Mouse (Mus musculus) myocyte (in vitro differentiated cells): ENCODE data around the gene Lypd6b.

Experiments
- CEBPB ChIP-seq: IDR thresholded peaks from 2 replicates; pipeline ENCODE4 v1.6.1; 2011; ENCODE audit warnings: mild to moderate bottlenecking, moderate library complexity; ENCODE audit not compliant: poor library complexity, insufficient read depth, severe bottlenecking
- E2F4 ChIP-seq: IDR thresholded peaks from one replicate; pipeline ENCODE4 v1.6.1; 2011; ENCODE audit warnings: mild to moderate bottlenecking, control low read depth, moderate library complexity; ENCODE audit not compliant: insufficient read depth
- MAX ChIP-seq: IDR thresholded peaks from one replicate; pipeline ENCODE4 v1.6.1; 2011; ENCODE audit warnings: low read depth, mild to moderate bottlenecking, control low read depth
- MYOD1 ChIP-seq, 3 experiments: IDR thresholded peaks; one replicate each; pipeline ENCODE4 v1.6.1; 2011; ENCODE audit warnings: control low read depth in 2 of 3, low read depth in 2 of 3, mild to moderate bottlenecking in 2 of 3, moderate library complexity in 1 of 3; ENCODE audit not compliant: insufficient read length in 2 of 3, control insufficient read depth in 1 of 3
- MYOG ChIP-seq, 3 experiments: IDR thresholded peaks; one replicate each; pipeline ENCODE4 v1.6.1; 2011; ENCODE audit warnings: control low read depth in 2 of 3, low read depth in 2 of 3, mild to moderate bottlenecking in 2 of 3; ENCODE audit not compliant: insufficient read length in 2 of 3, control insufficient read depth in 1 of 3, insufficient read depth in 1 of 3
- POLR2A ChIP-seq: IDR thresholded peaks from one replicate; pipeline ENCODE4 v1.6.1; 2011; ENCODE audit warnings: low read depth, mild to moderate bottlenecking, control low read depth, moderate library complexity; ENCODE audit not compliant: insufficient read length
- POLR2AphosphoS2 ChIP-seq: IDR thresholded peaks from one replicate; pipeline ENCODE4 v1.6.1; 2011; ENCODE audit warnings: low read depth, control low read depth; ENCODE audit not compliant: insufficient read length
- TCF12 ChIP-seq: IDR thresholded peaks from one replicate; pipeline ENCODE4 v1.6.1; 2011; ENCODE audit warnings: mild to moderate bottlenecking, control low read depth; ENCODE audit not compliant: poor library complexity, insufficient read depth, severe bottlenecking
- USF1 ChIP-seq: IDR thresholded peaks from one replicate; pipeline ENCODE4 v1.6.1; 2011; ENCODE audit warnings: low read depth, mild to moderate bottlenecking, control low read depth, moderate library complexity

GRCm38 (mm10) chr2:49918692-49919091 is 131.2 kb downstream of the Lypd6b start:
- TF ChIP-seq MAX: no peak
- TF ChIP-seq CEBPB: no peak
- no peak for TF ChIP-seq POLR2A
- TF ChIP-seq MYOG (IDR thresholded peaks at IDR 0.05; ENCODE audit: control insufficient read depth in 1 of 3, insufficient read depth in 1 of 3, insufficient read length in 2 of 3, low read depth in 2 of 3): no peak
- no peak for TF ChIP-seq POLR2AphosphoS2
- no peak for TF ChIP-seq MYOD1 (IDR thresholded peaks at IDR 0.05; ENCODE audit: control insufficient read depth in 1 of 3, insufficient read length in 2 of 3, low read depth in 2 of 3)
- no peak for TF ChIP-seq E2F4
- TF ChIP-seq TCF12: no peak
- no peak for TF ChIP-seq USF1
